In the genomic region with DNA sequence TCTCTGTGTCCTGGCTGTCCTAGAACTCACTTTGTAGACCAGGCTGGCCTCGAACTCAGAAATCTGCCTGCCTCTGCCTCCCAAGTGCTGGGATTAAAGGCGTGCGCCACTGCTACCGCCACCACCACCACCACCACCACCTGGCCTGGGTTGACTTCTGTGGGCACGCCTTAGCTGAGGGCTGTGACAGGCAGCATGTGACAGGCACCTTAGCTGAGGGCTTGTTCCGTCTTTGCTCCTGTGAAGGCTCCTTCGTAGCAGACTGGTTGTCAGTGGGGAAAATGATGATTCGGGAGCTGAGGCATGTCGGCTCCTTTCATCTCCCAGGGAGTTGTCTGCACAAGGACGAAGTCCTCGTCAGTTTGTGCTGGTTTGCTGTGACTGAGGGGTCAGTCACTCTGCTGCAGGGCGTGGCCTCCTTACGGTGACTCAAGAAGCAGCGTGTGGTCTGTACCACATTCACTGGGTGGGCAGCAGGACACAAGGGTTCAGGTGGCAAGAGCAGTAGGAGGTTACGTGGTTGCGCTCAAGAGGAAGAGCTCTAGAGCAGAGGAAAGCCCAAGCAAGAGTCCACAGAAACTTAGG, we compare ENCODE assay signal across 13 mouse cellular contexts. TPM values are rescaled to one million over a fixed set of nuclear protein-coding genes. Genes with fewer than 3 reads are reported as not detected.
DNase-seq lines count a peak whose midpoint lies in the region; ATAC-seq and TF ChIP-seq lines count a peak whose summit lies in the region.
"Had no signal": no experiment of that assay in that cellular context is flagged by ENCODE, and none has a peak within 500 bp of the region (broad histone marks: within the 10 kb centered on the region; RNA-seq: fewer than 3 reads in every experiment).

No protein-coding gene starts in this region.

- H3K27me3 ChIP-seq in kidney, embryonic 16.5 days (ENCODE audit: insufficient read depth, low read length), result no peaks in the 10 kb centered on the region
- H3K27me3 ChIP-seq in liver, embryonic 16.5 days (ENCODE audit: control insufficient read depth, insufficient read depth, low read depth, low read length), result no peaks in the 10 kb centered on the region
- no peaks in the 10 kb centered on the region for H3K27me3 ChIP-seq in hindbrain, embryonic 14.5 days (ENCODE audit: control insufficient read depth, insufficient read depth, low read length)

- no peak for TF ChIP-seq POLR2A in bone marrow macrophage, adult 2 months (IDR thresholded peaks at IDR 0.05; ENCODE audit: borderline replicate concordance, low read depth, low read length)

- H3K9ac ChIP-seq in kidney, embryonic 16.5 days (replicated peaks; ENCODE audit: low read length), result no peak overlapping the region
- no peak overlapping the region for H3K9ac ChIP-seq in liver, embryonic 16.5 days (ENCODE audit: low read depth, low read length)
- H3K9ac ChIP-seq in hindbrain, embryonic 14.5 days, result no peak overlapping the region

- no peak overlapping the region for H3K4me2 ChIP-seq in kidney, embryonic 16.5 days (replicated peaks; ENCODE audit: low read depth, low read length)
- H3K4me2 ChIP-seq in liver, embryonic 16.5 days (ENCODE audit: low read depth, low read length), result no peak overlapping the region
- no peak overlapping the region for H3K4me2 ChIP-seq in hindbrain, embryonic 14.5 days (replicated peaks)

- WGBS in kidney, embryonic 16.5 days, result 88% methylated on average over 16 of the region's 16 CpGs
- WGBS in liver, embryonic 16.5 days (ENCODE audit: insufficient replicate concordance), result 85% methylated on average over 16 of the region's 16 CpGs
- WGBS in hindbrain, embryonic 14.5 days, result 93% methylated on average over 16 of the region's 16 CpGs

- H3K4me3 ChIP-seq in kidney, embryonic 16.5 days (ENCODE audit: low read length), result no peak overlapping the region
- peak overlapping the region; percentile 14; the same call in 1 of the 2 replicates for H3K4me3 ChIP-seq in bone marrow macrophage, adult 2 months (ENCODE audit: insufficient read depth, low read length)
- no peak overlapping the region for H3K4me3 ChIP-seq in liver, embryonic 16.5 days (ENCODE audit: low read depth, low read length)
- H3K4me3 ChIP-seq in hindbrain, embryonic 14.5 days (replicated peaks; ENCODE audit: low read length), result no peak overlapping the region
- H3K4me3 ChIP-seq: erythroblast, embryonic 14.5 days; limb, embryonic 10.5 days; myocyte had no signal

- ATAC-seq in kidney, embryonic 16.5 days (ENCODE audit: low FRiP score, low TSS enrichment), result no peak
- ATAC-seq in liver, embryonic 16.5 days (ENCODE audit: low read depth), result no peak
- ATAC-seq in hindbrain, embryonic 14.5 days (ENCODE audit: low FRiP score), result no peak

- H3K9me3 ChIP-seq in kidney, embryonic 16.5 days (ENCODE audit: low read length), result no peaks in the 10 kb centered on the region
- H3K9me3 ChIP-seq in liver, embryonic 16.5 days (replicated peaks; ENCODE audit: control insufficient read depth, low read length), result no peaks in the 10 kb centered on the region
- no peaks in the 10 kb centered on the region for H3K9me3 ChIP-seq in hindbrain, embryonic 14.5 days (ENCODE audit: control insufficient read depth, low read length)
- H3K9me3 ChIP-seq: limb, embryonic 10.5 days had no signal

- H3K4me1 ChIP-seq in kidney, embryonic 16.5 days (ENCODE audit: insufficient read depth, low read length), result no peaks in the 10 kb centered on the region
- H3K4me1 ChIP-seq in bone marrow macrophage, adult 2 months (ENCODE audit: control insufficient read depth, insufficient read depth, low read length), result peaks cover 51% of the 10 kb centered on the region
- peaks cover 7% of the 10 kb centered on the region for H3K4me1 ChIP-seq in liver, embryonic 16.5 days (ENCODE audit: control insufficient read depth, low read depth, low read length)
- no peaks in the 10 kb centered on the region for H3K4me1 ChIP-seq in hindbrain, embryonic 14.5 days (replicated peaks; ENCODE audit: control insufficient read depth, insufficient read depth, low read length)
- H3K4me1 ChIP-seq: limb, embryonic 10.5 days had no signal

- intact Hi-C loops in left cerebral cortex, postnatal 25 days (cut with DNase I), result no loop called here

- no peak overlapping the region for H3K27ac ChIP-seq in kidney, embryonic 16.5 days (ENCODE audit: low read length)
- H3K27ac ChIP-seq in bone marrow macrophage, adult 2 months (ENCODE audit: insufficient read depth, low read depth, low read length), result peak overlapping the region; percentile 90
- H3K27ac ChIP-seq in liver, embryonic 16.5 days (ENCODE audit: low read length), result peak overlapping the region; percentile 67
- H3K27ac ChIP-seq in hindbrain, embryonic 14.5 days, result no peak overlapping the region
- H3K27ac ChIP-seq: limb, embryonic 10.5 days had no signal

- DNase-seq in kidney, adult 11 months, result peak; percentile 26
- peak; percentile 35 for DNase-seq in adrenal gland, adult 8-10 months
- DNase-seq in left cerebral cortex, postnatal 25 days (ENCODE audit: low spot score in 2 of 2), result no peak
- DNase-seq in right cerebral cortex, postnatal 10 days (ENCODE audit: low spot score in 2 of 2), result no peak
- DNase-seq in hindbrain, embryonic 14.5 days (ENCODE audit: low spot score), result no peak
- DNase-seq: thymus, postnatal 4 days had no signal

- TF ChIP-seq CTCF in bone marrow macrophage, adult 2 months (IDR thresholded peaks at IDR 0.05; ENCODE audit: low read depth, low read length), result no peak

- peaks cover 46% of the 10 kb centered on the region for H3K36me3 ChIP-seq in kidney, embryonic 16.5 days (ENCODE audit: insufficient read depth, low read length)
- H3K36me3 ChIP-seq in liver, embryonic 16.5 days (ENCODE audit: control insufficient read depth, insufficient read depth), result peaks cover 72% of the 10 kb centered on the region
- H3K36me3 ChIP-seq in hindbrain, embryonic 14.5 days (replicated peaks; ENCODE audit: control insufficient read depth, insufficient read depth), result peaks cover 8% of the 10 kb centered on the region

RNA-seq across cellular contexts. Expression of gene Nsl1, which starts 9.6 kb away (rescaled TPM):
- 21.9 and 25.5 TPM in 2 replicates for polyA plus RNA-seq in kidney, embryonic 16.5 days (2015; fragmentation: Nextera tagmentation; extraction: Ambion mirVana)
- total RNA-seq in adrenal gland, adult 8-10 months (2022), result 1 to 10 TPM in 1 of 4 experiments, under 1 TPM in 3; 0.35 to 1.1 (median 0.72) TPM
- 7.7 and 9.5 TPM in 2 replicates for polyA plus RNA-seq in bone marrow macrophage, adult 2 months (2012; ENCODE audit: insufficient read depth, insufficient read length, missing spikeins)
- 12.7 and 13.5 TPM in 2 replicates for polyA plus RNA-seq in liver, embryonic 16.5 days (2015; fragmentation: Nextera tagmentation; extraction: Ambion mirVana)
- total RNA-seq in left cerebral cortex, postnatal 25 days (2021), result under 1 TPM; 0.32 to 0.69 TPM
- polyA plus RNA-seq in hindbrain, embryonic 14.5 days (2014; fragmentation: Nextera tagmentation; extraction: Ambion mirVana), result 3.6 and 5.0 TPM in 2 replicates

RNA-seq across cellular contexts. Expression of gene Tatdn3, which starts 9.7 kb away (rescaled TPM):
- 13.1 and 14.4 TPM in 2 replicates for polyA plus RNA-seq in kidney, embryonic 16.5 days (2015; fragmentation: Nextera tagmentation; extraction: Ambion mirVana)
- total RNA-seq in adrenal gland, adult 8-10 months (2022), result 10 to 100 TPM; 11.4 to 38.0 (median 23.8) TPM
- polyA plus RNA-seq in bone marrow macrophage, adult 2 months (2012; ENCODE audit: insufficient read depth, insufficient read length, missing spikeins), result 19.0 and 19.1 TPM in 2 replicates
- 5.9 and 6.4 TPM in 2 replicates for polyA plus RNA-seq in liver, embryonic 16.5 days (2015; fragmentation: Nextera tagmentation; extraction: Ambion mirVana)
- total RNA-seq in left cerebral cortex, postnatal 25 days (2021), result 10 to 100 TPM; 26.6 to 27.1 TPM
- 13.1 and 14.9 TPM in 2 replicates for polyA plus RNA-seq in hindbrain, embryonic 14.5 days (2014; fragmentation: Nextera tagmentation; extraction: Ambion mirVana)

RNA-seq across cellular contexts. Expression of gene Batf3, which starts 25.2 kb away (rescaled TPM):
- 13.5 and 14.6 TPM in 2 replicates for polyA plus RNA-seq in kidney, embryonic 16.5 days (2015; fragmentation: Nextera tagmentation; extraction: Ambion mirVana)
- 1 to 10 TPM in 3 of 4 experiments, under 1 TPM in 1; 0.64 to 5.4 (median 2.5) TPM for total RNA-seq in adrenal gland, adult 8-10 months (2022)
- 5.6 and 7.0 TPM in 2 replicates for polyA plus RNA-seq in bone marrow macrophage, adult 2 months (2012; ENCODE audit: insufficient read depth, insufficient read length, missing spikeins)
- 1.5 and 2.4 TPM in 2 replicates for polyA plus RNA-seq in liver, embryonic 16.5 days (2015; fragmentation: Nextera tagmentation; extraction: Ambion mirVana)
- total RNA-seq in left cerebral cortex, postnatal 25 days (2021), result 1 to 10 TPM; 1.2 to 1.9 TPM
- 1.5 and 2.2 TPM in 2 replicates for polyA plus RNA-seq in hindbrain, embryonic 14.5 days (2014; fragmentation: Nextera tagmentation; extraction: Ambion mirVana)

RNA-seq across cellular contexts. Expression of gene Spata45, which starts 36.0 kb away (rescaled TPM):
- polyA plus RNA-seq in kidney, embryonic 16.5 days (2015; fragmentation: Nextera tagmentation; extraction: Ambion mirVana), result not detected in 2 replicates
- not detected for total RNA-seq in adrenal gland, adult 8-10 months (2022)
- polyA plus RNA-seq in bone marrow macrophage, adult 2 months (2012; ENCODE audit: insufficient read depth, insufficient read length, missing spikeins), result not detected in 2 replicates
- polyA plus RNA-seq in liver, embryonic 16.5 days (2015; fragmentation: Nextera tagmentation; extraction: Ambion mirVana), result not detected in 2 replicates
- not detected for total RNA-seq in left cerebral cortex, postnatal 25 days (2021)
- polyA plus RNA-seq in hindbrain, embryonic 14.5 days (2014; fragmentation: Nextera tagmentation; extraction: Ambion mirVana), result not detected in 2 replicates
- total RNA-seq: heart, postnatal 10 days had no signal
- polyA plus RNA-seq: erythroblast, embryonic 14.5 days; limb, embryonic 10.5 days; myocyte had no signal

RNA-seq across cellular contexts. Expression of gene Flvcr1, which starts 46.5 kb away (rescaled TPM):
- 6.0 and 6.2 TPM in 2 replicates for polyA plus RNA-seq in kidney, embryonic 16.5 days (2015; fragmentation: Nextera tagmentation; extraction: Ambion mirVana)
- 10 to 100 TPM; 12.4 to 20.8 (median 16.6) TPM for total RNA-seq in adrenal gland, adult 8-10 months (2022)
- polyA plus RNA-seq in bone marrow macrophage, adult 2 months (2012; ENCODE audit: insufficient read depth, insufficient read length, missing spikeins), result 30.3 and 33.8 TPM in 2 replicates
- polyA plus RNA-seq in liver, embryonic 16.5 days (2015; fragmentation: Nextera tagmentation; extraction: Ambion mirVana), result 2.1 and 2.2 TPM in 2 replicates
- total RNA-seq in left cerebral cortex, postnatal 25 days (2021), result 10 to 100 TPM; 13.0 to 15.3 TPM
- 10.3 and 11.6 TPM in 2 replicates for polyA plus RNA-seq in hindbrain, embryonic 14.5 days (2014; fragmentation: Nextera tagmentation; extraction: Ambion mirVana)

Comparison
In these comparisons a context has a peak if more than half of its experiments do, and no peak if none do; other contexts are left out.
1. DNase-seq: peak in kidney, adult 11 months (single experiment) and adrenal gland, adult 8-10 months (single experiment); none in left cerebral cortex, postnatal 25 days (0 of 2), right cerebral cortex, postnatal 10 days (0 of 2) and hindbrain, embryonic 14.5 days (single experiment).
2. H3K27ac ChIP-seq: peak in bone marrow macrophage, adult 2 months (single experiment) and liver, embryonic 16.5 days (single experiment); none in kidney, embryonic 16.5 days (single experiment) and hindbrain, embryonic 14.5 days (single experiment).